Mouse (Mus musculus) retina, postnatal 1 day (tissue): ENCODE data around the gene 1110017D15Rik.

Experiments used
- DNase-seq: peaks from one replicate; pipeline ENCODE4 v3.0.0-alpha.2; 2012

The 1110017D15Rik gene

DNA sequence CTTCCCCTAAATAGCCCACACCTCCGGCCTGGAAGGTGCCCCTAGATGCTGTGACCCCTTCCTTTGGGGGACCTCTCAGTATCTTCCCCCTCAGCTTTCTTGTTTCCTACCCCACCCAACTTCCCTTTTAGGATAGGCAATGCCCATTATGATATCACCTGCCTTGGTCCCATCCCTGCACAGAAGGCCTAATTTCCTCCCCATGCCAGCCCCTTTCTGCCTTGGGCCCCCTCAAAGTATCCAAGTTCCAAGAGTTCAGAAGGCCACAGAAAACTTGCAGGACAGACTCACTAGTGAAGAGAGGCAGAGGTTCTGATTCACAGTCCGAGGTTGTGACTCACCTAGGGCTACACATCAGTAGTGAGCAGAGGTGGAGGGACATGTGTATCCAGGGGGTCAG lies at the start of gene 1110017D15Rik:
Gene 1110017D15Rik, minus strand, starts transcription at position 101 of the 400 bp plus-strand sequence.
- DNase-seq = no peak

DNA sequence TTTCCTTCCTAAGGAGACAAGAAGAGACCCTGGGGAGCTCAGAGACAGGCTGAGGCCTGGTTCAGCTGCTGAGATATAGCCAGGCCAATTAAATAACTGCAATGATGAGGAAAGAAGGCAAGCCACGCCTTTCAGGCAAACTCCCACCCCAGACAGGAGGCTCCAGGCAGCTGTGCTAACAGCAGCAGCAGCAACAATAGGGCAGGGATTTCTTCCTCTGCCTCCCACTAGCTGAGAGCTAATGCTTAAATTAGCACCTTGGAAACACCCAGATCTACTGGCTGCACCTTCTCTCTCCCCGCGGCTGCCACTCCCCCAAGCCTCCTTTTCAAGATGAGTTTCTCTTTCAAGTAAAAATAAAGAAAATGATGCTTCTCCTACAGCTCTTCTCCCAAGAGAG lies 49.0 kb upstream of the 1110017D15Rik start:
- DNase-seq = no peak

DNA sequence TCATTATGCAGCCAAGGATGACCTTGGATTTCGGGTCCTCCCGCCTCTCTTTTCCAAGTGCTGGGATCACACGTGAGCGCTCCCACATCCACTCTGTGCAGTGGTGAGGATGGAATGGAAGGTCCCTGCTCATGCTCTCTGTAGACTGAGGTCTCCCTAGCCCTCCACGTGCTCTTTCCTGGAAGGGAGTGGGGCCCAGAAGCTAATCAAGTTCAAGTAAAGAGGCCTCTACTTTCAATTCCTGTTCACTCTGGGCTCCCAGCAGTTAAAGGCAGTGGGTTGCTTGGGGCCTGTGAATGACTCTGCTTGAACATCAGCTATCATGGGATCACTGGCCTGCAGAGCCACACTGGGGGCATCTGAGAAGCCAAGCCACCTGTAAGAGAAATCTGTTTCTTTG lies 46.2 kb upstream of the 1110017D15Rik start:
- DNase-seq = no peak

DNA sequence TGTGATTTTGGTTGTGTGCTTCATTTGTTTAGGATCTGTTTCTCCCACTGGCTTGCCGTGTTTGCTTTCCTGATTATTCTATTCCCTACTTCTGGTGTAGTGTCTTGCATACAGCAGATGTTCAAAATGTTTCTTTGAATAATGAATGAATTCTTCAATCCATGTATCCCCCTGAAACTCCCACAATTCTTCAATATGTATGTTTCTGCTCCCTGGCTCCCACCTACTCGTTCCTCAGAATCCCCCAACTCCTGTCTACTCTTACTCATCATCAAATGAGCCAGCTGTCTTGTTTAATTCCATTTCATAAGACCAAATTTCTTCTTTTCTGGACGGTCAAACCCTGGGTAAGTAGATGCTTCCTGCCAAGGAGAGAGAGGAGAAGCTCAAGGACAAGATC lies 40.0 kb upstream of the 1110017D15Rik start:
- no peak for DNase-seq

DNA sequence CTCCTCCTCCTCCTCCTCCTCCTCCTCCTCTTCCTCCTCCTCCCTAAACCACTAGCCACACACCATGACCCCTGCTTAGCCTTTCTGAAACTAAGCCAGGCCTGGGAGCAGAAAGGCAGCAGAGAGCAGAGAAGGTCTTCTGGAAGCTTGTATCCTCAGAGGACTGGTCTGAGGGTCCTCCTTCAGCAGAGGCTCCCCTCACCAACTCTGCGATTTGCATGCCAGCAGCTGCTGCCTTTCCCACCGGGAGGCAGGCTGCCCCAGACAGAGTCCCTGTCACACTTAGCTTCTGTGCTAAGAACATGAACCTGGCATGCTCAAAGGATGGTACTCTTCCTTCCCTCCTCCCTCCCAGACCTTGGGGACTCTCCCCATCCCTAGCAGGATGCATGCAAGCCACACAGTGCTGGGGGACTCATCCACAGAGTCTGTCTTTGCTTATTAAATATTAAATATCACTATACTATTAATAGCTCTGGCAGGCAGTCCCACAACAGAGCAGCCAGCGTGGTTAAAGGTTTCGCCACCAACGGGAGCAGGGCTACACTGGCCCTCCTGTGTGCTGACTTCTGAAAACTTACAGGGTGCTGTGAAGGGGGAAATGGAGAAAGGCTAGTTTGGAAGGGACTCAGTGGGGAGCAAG lies 39.3 kb upstream of the 1110017D15Rik start:
- no peak for DNase-seq

DNA sequence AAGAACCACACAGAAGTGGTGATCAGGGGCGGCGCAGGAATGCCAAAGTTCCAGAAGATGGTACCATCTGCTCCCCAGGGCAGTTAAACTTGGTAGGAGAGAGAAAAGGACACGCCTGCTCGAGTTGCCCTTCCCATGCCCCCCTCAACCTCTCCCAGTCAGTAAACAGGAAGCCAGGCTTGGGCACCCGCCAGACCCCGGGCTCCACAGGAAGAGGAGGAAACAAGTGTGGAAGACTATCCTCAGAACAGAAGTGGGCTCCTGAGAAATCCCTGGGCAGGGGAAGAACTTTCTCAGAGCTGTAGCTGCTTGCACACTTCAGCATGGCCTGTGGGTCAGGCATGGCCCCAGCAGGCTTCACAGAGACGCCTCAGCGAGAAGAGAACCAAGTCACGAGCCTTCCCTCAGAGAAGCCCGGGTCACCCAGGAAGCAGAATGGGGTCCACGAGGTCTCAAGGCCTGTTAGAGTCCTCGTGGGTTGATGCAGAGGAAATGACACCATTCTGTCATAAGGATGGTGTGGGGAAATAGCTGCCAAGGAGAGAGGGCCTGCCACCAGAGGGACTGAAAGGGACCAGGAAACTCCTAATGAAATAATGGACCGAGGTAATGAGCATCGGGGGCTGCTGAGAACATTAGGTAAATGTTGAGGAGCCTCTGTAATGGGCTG lies 38.0 kb upstream of the 1110017D15Rik start:
- DNase-seq = no peak

DNA sequence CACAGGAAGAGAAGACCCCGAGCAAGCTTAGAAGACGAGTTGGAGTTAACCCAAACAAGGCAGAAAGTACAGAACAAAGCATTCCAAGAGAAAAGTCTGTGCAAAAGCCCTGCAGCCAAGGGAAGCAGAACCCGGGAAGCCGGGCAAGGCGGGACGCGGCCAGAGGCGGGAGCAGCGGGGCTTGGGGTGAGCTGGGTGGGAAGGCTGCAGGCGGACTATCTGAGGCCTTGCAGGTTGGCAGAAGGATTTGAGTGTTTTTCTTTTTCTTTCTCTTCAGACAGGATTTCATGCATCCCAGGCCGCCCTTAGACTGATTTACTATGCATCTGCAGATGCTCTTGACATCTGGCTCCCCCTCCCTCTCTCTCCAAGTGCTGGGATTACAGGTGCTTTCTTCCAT lies 36.0 kb upstream of the 1110017D15Rik start:
- no peak for DNase-seq

DNA sequence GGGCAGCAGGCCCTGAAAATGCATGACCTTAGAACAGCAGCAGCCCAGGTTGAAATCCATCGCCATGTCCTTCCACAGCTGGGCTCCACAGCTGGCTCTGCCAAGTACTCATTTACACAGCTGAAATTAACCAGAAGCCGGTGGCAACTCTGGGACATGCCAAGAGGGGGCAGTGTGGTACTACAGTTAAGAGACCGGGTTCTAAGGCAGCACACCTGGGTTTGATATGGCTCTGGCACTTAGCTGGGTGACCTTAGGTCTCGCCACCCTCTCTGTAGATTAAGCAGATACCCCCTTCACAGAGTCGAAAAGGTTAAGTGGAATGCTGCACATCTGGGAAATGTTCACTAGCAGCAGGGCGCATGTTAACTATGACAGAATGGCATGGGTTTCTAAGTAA lies 35.4 kb upstream of the 1110017D15Rik start:
- peak; percentile 75 for DNase-seq

DNA sequence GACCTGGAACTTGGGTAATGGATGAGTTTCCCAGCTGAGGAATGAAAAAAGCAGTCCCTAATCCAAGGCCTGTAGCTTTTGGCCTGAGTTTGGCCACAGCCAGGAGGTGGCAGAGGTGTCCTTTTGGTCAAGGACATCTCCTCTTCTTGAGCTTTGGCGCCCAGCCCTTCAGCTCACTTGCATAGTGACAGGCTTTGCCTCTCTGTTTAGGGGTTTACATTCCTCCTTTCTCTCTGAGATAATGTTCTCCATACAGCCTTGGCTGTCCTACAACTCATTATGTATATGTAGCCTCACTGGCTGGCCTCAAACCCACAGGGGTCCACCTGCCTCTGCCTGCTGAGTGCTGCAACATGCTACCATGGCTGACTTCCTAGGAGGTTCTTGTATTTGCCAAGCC lies 30.0 kb upstream of the 1110017D15Rik start:
- no peak for DNase-seq

DNA sequence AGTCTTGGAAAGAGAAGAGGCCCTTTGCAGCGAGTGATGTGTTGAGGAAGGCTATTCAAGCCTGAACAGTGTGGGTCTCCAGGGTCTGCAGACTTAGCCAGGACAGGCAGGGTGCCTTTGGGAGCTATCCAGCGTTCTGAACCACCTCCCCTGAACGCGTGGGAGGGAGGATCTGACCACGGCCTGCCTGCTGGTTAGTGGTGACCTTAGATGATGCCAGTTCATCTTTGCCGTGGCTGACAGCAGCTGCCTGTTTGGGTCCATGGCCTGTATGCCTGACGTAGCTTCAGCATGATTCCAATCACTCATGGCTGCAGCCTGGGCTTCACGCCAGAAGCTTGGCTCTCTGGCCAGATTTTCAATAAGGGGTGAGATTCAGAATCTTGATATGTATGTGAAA lies 28.9 kb upstream of the 1110017D15Rik start:
- DNase-seq = peak; percentile 58

DNA sequence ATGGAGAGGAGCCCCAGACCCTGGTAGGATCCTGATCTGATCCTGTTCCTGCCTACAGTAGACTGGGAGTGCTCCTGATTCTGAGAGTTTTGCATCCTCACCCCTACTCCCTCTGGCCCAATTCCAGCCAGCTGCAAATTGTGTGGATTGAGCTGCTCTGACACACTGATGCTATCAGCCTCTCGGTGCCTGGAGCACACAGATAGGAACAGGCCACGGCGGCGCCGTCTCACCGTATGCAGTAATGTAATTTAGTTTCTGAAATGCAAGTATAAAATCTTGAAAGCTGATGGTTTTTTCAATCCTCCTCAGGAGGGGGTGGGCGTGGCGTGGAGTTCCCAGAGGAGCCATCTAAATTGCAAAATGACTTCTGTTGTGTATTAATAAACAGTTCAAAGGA lies 25.0 kb upstream of the 1110017D15Rik start:
- no peak for DNase-seq

DNA sequence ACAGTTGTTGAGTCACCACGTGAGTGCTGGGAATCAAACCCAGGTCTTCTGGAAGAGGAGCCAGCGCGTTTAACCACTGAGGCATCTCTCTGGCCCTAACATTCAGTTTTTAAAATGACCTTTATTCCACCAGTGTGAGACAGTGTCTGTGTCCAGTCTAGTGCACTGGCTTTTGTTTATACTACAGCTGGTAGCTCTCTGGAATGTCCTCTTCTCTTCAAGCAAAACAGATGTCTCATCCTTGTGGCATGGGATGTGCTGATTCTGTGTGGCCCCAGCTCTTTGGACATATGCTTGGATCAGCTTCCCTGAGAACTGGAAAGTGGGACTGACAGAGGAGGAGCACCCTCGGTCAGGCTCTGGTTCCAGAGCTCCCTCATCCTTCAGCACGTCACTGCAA lies 17.7 kb upstream of the 1110017D15Rik start:
- no peak for DNase-seq

DNA sequence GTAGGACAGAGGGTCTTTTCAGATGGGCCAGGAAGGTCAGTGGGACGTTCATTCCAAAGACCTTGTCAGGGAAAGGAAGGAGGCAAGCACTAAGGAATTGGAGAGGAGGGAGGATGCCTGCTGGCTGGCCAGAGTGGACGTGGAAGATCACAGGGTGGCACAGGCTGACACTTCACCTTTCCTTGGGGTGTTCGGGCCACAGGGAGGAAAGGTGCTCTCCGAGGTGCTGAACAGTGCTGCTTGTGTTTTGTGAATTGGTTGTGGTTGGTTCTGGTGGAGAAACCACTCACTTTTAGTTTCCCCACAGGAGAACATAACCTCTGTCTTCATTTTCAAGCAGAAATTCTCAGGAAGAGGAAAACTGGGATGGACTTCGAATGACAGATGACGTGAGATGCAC lies 15.3 kb upstream of the 1110017D15Rik start:
- peak; percentile 40 for DNase-seq

DNA sequence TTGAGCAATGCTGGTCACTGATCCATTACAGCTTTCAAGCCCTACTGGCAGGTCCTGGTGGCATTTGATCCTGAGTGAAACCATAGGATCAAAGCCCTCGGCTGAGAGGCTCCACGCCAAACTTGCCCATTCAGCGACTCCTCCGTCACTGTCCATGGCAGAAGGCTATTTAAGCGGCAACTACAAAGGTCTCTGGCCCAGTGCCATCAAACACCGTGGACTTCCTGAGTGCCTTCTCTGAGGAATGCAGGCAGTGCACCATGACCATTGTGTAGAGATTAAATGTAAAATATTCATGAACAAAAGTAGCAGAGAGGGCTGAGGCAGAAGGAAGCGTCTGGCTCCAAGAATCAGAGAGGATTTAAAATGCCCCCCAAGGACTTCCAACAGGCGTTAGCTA lies 10.9 kb upstream of the 1110017D15Rik start:
- peak; percentile 65 for DNase-seq

DNA sequence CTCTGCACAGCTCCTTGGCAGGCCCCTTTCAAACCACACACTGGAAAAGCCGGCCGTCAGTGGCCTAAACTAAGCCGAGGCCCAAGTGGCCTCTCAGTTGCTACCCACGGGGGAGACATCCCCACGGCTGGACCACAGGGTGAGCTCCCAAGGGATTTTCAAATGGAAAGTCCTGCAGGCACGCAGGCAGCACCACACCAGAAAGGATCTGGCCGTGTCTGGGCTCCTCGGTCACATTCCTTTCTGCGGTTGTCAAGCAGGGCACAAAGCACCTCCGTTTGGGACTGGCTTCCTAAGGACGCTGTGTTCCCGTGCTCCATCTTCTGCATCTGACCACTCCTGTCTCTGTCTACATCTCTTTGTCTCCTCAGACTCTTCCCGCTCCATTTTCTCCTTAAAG lies 9.9 kb upstream of the 1110017D15Rik start:
- no peak for DNase-seq

DNA sequence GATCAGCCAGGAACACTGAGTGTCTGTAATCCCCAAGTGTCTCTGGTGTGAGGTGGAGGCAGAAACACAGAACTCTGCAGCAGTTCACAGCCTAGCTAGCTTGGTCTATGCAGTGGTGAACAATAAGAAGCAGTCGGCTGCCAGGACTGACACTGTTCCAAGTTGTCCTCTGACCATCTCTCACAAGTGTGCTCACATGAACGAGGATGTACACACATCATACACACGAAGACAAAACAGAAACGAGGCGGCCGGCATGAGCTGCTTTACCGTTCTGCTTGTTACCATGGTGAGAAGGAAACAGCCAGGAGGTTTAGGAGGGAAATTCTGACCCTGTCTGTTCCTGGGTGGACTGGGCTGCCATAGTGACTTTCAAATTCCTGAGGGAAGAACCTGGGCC lies 9.4 kb upstream of the 1110017D15Rik start:
- no peak for DNase-seq

DNA sequence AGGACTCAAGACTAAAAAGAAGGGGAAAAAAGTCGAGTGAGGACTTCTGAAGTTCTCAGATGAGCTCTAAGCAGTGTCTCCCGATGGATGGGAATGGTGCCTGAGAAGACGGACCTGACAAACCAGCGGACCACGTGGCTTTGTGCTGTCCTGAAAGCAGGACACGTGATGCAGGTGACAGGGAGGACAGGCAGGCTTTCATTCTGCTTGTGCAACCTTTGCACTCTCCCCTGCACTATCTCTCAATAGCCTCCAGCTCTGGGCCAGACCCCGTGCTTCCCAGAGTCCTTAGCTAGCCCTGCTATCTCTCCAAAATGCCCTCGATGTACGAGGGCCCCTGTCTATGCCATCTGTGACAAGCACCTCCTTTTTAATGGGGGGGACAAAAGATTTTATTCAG lies 7.7 kb upstream of the 1110017D15Rik start:
- no peak for DNase-seq

DNA sequence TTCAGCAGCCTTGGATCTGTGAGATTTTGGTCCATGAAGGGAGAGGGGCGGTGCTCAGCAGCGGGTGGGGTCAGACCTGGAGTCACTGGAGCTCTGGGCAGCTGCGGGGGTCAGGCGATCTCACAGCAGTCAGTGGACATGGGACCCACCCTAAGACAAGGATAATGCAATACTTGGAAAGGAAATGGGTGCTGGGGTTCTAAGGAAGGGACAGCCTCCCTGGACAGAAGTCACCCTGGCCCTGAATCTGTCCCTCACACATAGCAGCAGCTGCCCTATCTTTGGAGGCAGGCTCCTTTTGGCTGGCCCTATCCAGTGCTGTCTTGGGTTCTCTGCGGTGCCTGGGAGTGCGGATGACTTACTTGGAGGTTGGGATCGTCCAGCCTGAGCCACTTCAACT lies 6.7 kb upstream of the 1110017D15Rik start:
- no peak for DNase-seq

DNA sequence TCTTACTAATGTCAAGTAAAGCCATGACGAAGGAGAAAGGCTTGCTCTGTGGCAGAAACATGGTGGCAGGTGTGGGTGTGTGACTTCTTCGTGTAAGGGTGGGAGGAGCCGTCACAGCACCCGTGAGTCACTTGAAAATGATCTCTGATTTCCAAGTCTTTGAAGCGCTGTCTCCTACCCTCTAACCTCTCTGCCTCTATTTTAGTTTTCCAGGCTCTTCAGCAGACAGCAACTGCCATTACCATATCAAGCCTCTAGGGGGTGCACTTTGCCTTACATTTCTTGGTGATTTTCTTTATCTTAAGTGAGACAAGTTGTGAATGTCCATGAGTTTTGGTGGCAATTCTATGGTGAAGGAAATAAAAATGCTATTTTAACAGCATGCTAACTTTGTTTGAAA lies 5.7 kb upstream of the 1110017D15Rik start:
- DNase-seq = peak; percentile 65

DNA sequence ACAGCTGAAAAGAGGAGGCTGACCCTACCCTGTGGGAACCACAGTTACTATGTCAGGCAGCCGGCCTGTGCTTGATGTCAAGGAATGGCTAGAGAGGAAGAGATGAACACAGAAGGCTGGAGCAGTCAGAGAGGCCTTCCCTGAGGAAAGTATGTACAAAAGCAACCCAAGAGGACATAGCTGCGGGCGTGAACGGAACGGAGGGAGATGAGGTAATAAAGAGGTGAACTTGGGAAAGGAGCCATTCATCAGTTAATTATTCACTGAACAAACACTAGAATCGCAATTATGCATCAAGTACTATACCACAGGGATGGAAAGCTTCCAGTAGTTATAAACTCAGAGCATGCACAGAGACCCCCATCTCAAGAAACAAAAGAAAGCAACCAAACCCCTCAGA lies 5.0 kb upstream of the 1110017D15Rik start:
- no peak for DNase-seq

DNA sequence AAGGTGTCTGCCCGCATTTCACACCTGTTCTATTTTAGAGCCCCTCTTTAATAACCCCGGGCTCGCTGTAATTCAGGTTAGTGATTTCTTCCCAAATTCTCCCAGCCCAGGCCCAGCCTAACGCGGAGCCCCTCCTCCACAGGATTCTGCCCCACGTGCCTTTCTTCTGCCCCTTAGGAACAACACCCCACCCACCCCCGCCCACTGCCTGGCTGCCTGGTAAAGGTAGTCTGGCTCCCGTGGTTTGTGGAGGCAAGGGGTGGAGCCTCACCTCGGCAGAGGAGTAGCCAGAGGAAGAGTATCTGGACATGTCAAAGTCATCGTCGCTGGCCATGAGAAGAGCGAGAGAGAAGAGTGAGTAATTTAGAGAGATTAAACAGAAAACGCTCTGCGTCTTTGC lies 3.5 kb upstream of the 1110017D15Rik start:
- no peak for DNase-seq

DNA sequence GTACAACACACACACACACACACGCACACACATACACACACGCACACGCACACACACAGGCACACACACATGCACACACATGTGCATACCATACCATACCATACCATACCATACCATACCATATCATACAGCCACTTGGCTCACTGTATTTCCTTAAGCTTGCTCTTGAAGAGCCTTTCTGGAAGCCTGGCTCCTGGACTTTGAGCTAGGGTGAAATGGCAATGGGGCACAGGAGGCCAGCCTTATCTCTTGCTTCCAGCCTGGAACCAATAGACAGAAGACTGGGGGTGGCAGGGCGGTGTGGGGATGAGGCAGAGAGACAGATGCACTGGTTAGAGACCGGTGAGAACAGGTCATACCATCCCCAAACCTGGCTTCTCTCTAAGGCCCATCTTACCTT lies 2.1 kb upstream of the 1110017D15Rik start:
- DNase-seq = no peak

DNA sequence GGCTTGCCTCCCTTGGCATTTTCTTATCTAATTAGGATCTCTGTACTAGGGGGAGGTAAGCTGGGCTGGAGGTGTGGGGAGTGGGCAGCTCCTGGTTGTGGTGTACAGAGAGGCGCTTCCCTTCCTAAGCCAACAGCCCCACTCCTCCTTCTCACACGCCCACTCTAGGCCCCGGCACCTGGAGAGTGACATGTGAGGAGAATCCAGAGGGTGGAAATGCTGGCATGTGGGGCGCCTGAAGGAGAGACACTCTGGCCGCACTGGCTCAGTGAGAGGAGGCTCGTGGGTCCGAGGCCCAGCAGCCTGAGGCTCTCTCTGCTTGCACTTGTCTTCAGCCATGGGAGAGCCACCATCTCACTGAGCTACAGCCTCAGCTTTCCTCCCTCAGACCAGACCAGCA lies 1.2 kb upstream of the 1110017D15Rik start:
- DNase-seq = no peak

DNA sequence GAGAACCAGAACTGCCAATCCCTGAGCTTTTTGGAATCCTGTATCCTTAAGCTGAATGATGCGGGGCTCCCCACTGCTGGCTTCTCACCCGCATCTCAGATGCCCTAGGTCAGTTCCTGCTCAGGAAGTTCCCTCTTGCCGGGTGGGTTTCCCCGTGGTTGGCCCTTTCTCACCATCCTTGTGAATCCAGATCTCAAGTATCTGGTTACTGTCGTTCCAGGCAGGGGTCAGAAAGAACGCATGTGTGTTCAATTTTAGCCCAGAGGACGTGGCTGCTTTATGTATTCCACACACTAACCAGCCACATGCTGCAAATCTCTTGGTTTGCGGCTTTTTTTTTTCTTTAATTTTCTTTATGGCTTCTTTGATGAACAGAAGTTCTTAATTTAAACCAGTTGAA lies 3.4 kb downstream of the 1110017D15Rik start:
- DNase-seq = no peak

DNA sequence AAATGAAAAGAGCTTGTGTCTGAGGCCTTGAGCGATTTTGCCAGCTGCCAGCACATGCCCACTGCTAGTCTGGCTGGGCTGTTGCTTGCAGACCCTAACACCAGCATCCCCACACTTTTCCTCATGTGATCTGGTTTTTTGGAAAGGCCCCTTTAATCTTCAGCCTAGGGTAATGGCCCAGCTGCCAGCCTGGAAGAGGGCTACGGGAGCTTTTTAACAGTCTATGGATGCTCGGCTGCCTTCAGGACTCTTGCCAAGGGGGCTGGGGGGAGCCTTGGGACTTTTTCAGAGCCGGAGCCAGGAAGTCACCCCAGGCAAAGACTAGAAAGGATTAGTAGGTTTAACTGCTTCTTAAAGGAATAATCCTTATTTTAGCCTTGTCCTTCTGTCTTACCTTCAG lies 3.8 kb downstream of the 1110017D15Rik start:
- DNase-seq = no peak
